Mouse (Mus musculus) midbrain, embryonic 11.5 days (tissue): ENCODE measurements around the gene Oaz2. TPM values are rescaled to one million over a fixed set of nuclear protein-coding genes. Genes with fewer than 3 reads are reported as not detected.

ENCODE experiments used
- ATAC-seq: fragments of 200-750 bp; cut with Nextera tagmentation; 2 replicates; pipeline ENCODE4 v1.8.0; 2017; ENCODE audit warnings: moderate TSS enrichment, moderate library complexity; ENCODE audit not compliant: low FRiP score
- DNase-seq: peaks from one replicate; pipeline ENCODE4 v3.0.0; 2015; ENCODE audit warnings: low spot score; ENCODE audit errors: missing footprints
- H3K27ac ChIP-seq: fragments of 300-500 bp; sonication (generic); 2 replicates; pipeline ENCODE4 v1.5.1; 2014; ENCODE audit warnings: low read depth, low read length
- H3K27me3 ChIP-seq: fragments of 300-500 bp; sonication (generic); 2 replicates; pipeline ENCODE4 v1.6.1; 2014; ENCODE audit warnings: mild to moderate bottlenecking, low read length, moderate library complexity, mixed read lengths; ENCODE audit not compliant: control insufficient read depth, insufficient read depth
- H3K36me3 ChIP-seq: fragments of 300-500 bp; sonication (generic); 2 replicates; pipeline ENCODE4 v1.6.1; 2014; ENCODE audit warnings: mild to moderate bottlenecking, low read length, moderate library complexity, mixed read lengths; ENCODE audit not compliant: control insufficient read depth, insufficient read depth
- H3K4me1 ChIP-seq: fragments of 300-500 bp; sonication (generic); 2 replicates; pipeline ENCODE4 v1.6.1; 2014; ENCODE audit warnings: low read length; ENCODE audit not compliant: control insufficient read depth, insufficient read depth
- H3K4me2 ChIP-seq: fragments of 300-500 bp; sonication (generic); 2 replicates; pipeline ENCODE4 v1.6.1; 2014; ENCODE audit warnings: mild to moderate bottlenecking, moderate library complexity
- H3K4me3 ChIP-seq: fragments of 300-500 bp; sonication (generic); 2 replicates; pipeline ENCODE4 v1.5.1; 2014; ENCODE audit warnings: low read depth, low read length
- H3K9ac ChIP-seq: fragments of 300-500 bp; sonication (generic); 2 replicates; pipeline ENCODE4 v1.6.1; 2014; ENCODE audit warnings: low read length
- H3K9me3 ChIP-seq: fragments of 300-500 bp; sonication (generic); 2 replicates; pipeline ENCODE4 v1.6.1; 2016; ENCODE audit warnings: low read length; ENCODE audit not compliant: control insufficient read depth
- WGBS: fragments of 180-500 bp; shearing (Covaris S2); extraction: QIAGEN DNeasy Blood & Tissue Kit; methylation state at CpG from one replicate; pipeline ENCODE4 v1.1.7; 2014; 5-methylcytosine and 5-hydroxymethylcytosine counted together
- polyA plus RNA-seq: library from polyadenylated mRNA; unstranded; fragments of >200 nt; fragmentation: Nextera tagmentation; extraction: Ambion mirVana; gene quantifications from 2 replicates; pipeline ENCODE4 v1.2.1, GENCODE M21; 2014

Gene Oaz2
- polyA plus RNA-seq, 1 experiment from 2014 or later: 215 TPM

DNA sequence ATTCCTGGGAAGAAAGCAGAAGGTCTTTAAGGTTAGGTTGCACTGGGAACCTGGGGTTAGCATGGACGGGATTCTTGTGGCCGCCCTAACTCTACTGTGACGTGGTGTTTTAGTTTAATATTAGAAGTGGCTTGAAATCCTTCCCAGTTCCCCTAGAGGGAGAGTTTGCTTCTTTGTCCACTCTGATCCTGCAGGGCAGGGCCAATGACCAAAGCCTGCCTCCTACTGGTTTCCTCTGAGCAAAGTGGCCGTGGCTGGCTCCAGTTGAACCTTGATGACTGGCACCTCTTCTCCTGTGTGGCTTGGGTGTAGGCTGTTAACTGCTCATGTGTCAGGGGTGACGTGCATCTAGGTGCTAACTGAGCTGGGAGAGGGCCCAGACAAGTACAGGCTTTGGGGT, 6.8 kb upstream of the Oaz2 start:
- Histone ChIP-seq H3K27me3 (no peaks in the 10 kb centered on the region), H3K9ac (no peak overlapping the region), H3K4me1 (no peaks in the 10 kb centered on the region), H3K4me3 (no peak overlapping the region), H3K27ac (no peak overlapping the region), H3K36me3 (no peaks in the 10 kb centered on the region), H3K4me2 (no peak overlapping the region), H3K9me3 (no peaks in the 10 kb centered on the region)
- 55% methylated on average over 5 of the region's 5 CpGs for WGBS
- DNase-seq (no peak), ATAC-seq (no peak)

DNA sequence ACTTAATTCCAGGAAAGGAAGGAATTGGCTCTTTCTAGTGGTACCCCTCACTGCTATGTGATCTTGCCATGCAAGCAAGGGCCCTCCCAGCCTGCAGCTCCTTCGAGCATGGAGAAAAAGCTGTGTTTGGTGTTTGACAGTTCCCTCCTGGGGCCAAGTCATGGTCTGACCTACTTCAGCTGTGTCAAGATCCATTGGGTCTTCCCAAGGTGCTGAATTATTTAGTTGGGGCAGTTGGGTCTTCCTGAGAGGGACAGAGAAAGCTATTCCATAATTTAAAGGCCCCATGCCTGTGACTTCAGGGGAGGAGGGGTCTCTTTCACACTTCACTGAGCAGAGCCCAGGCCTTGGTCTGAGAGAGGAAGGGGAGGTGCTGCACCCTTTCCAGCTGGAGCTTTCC, 6.3 kb upstream of the Oaz2 start:
- ATAC-seq: no peak
- Histone ChIP-seq H3K36me3 (no peaks in the 10 kb centered on the region), H3K9ac (no peak overlapping the region), H3K4me3 (no peak overlapping the region), H3K4me2 (no peak overlapping the region), H3K27me3 (no peaks in the 10 kb centered on the region), H3K27ac (no peak overlapping the region), H3K4me1 (no peaks in the 10 kb centered on the region), H3K9me3 (no peaks in the 10 kb centered on the region)
- DNase-seq: no peak
- WGBS: 35% methylated on average over 1 of the region's 1 CpGs

DNA sequence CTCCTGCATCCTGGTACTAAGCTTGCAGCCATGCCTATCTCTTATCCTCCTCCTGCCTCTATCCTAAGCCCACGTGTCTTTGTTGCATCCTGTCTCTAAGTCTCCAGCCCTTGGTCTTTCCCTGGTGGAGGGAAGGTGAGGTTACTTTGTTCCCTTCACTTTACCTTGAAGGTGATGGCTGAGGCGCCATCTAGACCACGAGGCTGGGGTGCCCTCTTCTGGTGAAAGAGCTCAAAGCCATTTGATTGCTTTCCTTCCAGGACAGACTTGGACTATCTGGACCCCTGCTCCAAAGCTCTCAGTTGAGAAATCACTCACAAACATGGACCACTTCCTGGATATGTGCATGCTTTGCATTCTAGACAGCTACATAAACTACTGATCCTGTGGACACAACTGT, 3.6 kb upstream of the Oaz2 start:
- H3K4me3 ChIP-seq: no peak overlapping the region
- DNase-seq (peak; percentile 87), ATAC-seq (no peak)
- H3K4me2 ChIP-seq: no peak overlapping the region
- no peaks in the 10 kb centered on the region for H3K36me3 ChIP-seq
- H3K27ac ChIP-seq: no peak overlapping the region
- no peak overlapping the region for H3K9ac ChIP-seq
- H3K9me3 ChIP-seq: no peaks in the 10 kb centered on the region
- no peaks in the 10 kb centered on the region for H3K4me1 ChIP-seq
- no peaks in the 10 kb centered on the region for H3K27me3 ChIP-seq
- 3% methylated on average over 3 of the region's 3 CpGs for WGBS

DNA sequence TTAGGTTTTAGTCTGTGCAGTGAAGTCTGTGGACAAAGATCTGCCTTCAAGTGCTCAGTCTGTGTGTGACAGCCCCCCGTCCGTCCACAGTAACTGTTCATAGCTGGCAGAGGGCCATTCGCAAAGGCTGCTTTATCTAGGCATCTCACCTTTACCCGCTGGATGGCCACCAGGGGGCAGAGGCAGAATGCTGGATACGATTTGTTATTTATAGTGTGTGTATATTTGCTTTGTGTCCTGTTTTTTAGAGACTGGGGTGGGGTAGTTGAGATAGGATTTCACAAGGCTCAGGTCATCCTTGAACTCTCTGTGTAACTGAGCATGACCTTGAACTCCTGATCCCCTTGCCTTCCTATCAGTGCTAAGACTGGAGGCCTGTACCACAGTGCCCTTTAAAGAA, 1.8 kb upstream of the Oaz2 start:
- no peaks in the 10 kb centered on the region for H3K4me1 ChIP-seq
- DNase-seq: peak; percentile 90
- no peaks in the 10 kb centered on the region for H3K36me3 ChIP-seq
- no peaks in the 10 kb centered on the region for H3K27me3 ChIP-seq
- no peaks in the 10 kb centered on the region for H3K9me3 ChIP-seq
- ATAC-seq: no peak
- 31% methylated on average over 5 of the region's 5 CpGs for WGBS
- H3K4me3 ChIP-seq: no peak overlapping the region
- H3K4me2 ChIP-seq: no peak overlapping the region
- H3K27ac ChIP-seq: no peak overlapping the region
- H3K9ac ChIP-seq: no peak overlapping the region

DNA sequence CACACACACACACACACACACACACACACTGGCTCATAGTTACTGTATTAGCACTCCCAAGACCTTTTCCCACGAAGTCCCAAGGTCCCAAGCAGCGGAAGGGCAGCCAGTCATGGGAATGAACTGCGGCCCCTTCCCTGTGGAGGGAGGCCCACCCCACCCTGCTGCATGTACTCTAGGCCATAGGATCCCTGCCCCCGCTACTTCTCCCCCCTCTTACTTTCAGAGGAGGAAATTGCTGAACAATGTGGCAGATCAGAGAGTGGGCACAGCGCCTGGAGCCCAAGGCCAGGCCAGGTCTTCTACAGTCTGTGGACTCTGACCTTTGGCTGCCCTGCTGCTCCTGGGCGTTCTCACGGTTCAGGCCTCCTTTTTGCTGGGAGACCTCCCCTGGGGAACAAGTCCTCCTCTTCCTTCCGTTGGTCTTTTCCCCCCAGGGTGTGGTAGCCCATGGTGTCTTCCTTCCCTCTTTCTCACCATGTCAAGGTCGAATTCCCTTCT, 3.7 kb downstream of the Oaz2 start:
- Histone ChIP-seq H3K36me3 (no peaks in the 10 kb centered on the region), H3K9me3 (no peaks in the 10 kb centered on the region), H3K27ac (no peak overlapping the region), H3K4me2 (no peak overlapping the region), H3K9ac (no peak overlapping the region), H3K27me3 (no peaks in the 10 kb centered on the region), H3K4me3 (no peak overlapping the region), H3K4me1 (no peaks in the 10 kb centered on the region)
- ATAC-seq: no peak
- whole genome bisulfite sequencing: 63% methylated on average over 9 of the region's 9 CpGs
- no peak for DNase-seq

DNA sequence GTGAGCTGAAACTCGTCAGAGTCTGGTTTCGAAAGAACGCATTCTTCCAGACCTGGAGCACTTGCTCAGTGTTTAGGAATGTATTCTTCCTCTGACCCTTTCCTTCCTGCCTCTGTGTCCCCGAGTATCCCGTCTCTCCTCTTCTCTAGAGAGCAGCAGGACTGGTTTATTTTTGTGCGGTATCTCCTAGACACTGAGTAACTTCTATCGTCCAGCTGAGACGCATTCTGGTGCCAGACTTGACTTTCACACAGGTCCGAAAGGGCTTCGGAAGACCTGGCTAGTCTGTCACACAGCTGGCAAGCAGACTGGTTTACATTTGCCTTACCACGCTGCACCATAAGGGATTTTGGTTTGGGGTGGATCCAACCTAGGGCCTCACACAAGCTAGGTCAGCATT, 5.2 kb downstream of the Oaz2 start:
- H3K27ac ChIP-seq: no peak overlapping the region
- H3K4me1 ChIP-seq: peaks cover 10% of the 10 kb centered on the region
- H3K27me3 ChIP-seq: no peaks in the 10 kb centered on the region
- H3K4me3 ChIP-seq: no peak overlapping the region
- no peaks in the 10 kb centered on the region for H3K9me3 ChIP-seq
- no peak overlapping the region for H3K9ac ChIP-seq
- no peak for ATAC-seq
- no peak for DNase-seq
- H3K4me2 ChIP-seq: no peak overlapping the region
- H3K36me3 ChIP-seq: no peaks in the 10 kb centered on the region
- 79% methylated on average over 11 of the region's 11 CpGs for WGBS

DNA sequence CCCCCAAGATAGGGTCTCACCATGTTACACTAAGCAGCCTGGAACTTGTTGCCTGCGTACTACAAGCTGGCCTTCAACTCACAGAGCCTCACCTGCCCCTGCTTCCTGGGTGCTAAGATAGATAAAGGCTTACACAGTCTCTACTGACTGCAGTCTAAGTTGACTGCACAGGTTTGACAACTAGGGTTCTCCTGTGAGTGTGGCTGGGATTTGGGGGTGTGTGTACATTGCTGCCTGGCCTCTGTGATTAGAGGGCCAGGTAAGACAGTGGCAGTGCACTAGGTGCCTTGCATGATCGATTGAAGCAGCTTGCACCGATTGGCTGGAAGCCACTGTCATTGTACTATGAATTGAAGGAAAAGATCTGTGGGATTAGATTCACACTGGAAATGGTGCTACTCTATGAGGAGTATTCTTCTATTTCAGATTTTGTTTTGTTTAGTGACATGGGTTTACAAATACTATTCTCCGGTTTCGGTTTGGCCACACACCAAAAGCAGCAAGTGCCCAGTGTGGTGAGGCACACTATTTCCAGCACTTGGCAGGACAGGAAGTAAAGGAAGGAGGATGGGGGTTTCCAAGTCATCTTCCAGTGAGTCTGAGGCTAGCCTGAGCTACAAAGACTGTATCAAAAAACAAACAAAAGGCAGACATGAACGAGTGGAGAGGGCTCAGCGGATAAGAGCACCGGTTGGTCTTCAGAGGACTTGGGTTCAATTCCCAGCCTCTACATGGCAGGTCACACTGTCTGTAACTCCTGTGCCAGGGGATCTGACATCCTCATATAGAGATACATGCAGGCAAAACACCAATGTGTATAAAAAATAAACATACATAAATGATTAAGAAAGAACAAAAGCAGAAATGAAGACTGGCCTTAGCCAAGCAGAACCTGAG, 7.9 kb downstream of the Oaz2 start:
- Histone ChIP-seq H3K27ac (no peak overlapping the region), H3K36me3 (no peaks in the 10 kb centered on the region), H3K4me1 (peaks cover 29% of the 10 kb centered on the region), H3K9me3 (no peaks in the 10 kb centered on the region), H3K4me2 (peak overlapping the region; percentile 74), H3K9ac (peak overlapping the region; percentile 65), H3K27me3 (no peaks in the 10 kb centered on the region), H3K4me3 (peak overlapping the region; percentile 76)
- ATAC-seq (peak; percentile 59), DNase-seq (no peak)
- WGBS: 56% methylated on average over 8 of the region's 8 CpGs

DNA sequence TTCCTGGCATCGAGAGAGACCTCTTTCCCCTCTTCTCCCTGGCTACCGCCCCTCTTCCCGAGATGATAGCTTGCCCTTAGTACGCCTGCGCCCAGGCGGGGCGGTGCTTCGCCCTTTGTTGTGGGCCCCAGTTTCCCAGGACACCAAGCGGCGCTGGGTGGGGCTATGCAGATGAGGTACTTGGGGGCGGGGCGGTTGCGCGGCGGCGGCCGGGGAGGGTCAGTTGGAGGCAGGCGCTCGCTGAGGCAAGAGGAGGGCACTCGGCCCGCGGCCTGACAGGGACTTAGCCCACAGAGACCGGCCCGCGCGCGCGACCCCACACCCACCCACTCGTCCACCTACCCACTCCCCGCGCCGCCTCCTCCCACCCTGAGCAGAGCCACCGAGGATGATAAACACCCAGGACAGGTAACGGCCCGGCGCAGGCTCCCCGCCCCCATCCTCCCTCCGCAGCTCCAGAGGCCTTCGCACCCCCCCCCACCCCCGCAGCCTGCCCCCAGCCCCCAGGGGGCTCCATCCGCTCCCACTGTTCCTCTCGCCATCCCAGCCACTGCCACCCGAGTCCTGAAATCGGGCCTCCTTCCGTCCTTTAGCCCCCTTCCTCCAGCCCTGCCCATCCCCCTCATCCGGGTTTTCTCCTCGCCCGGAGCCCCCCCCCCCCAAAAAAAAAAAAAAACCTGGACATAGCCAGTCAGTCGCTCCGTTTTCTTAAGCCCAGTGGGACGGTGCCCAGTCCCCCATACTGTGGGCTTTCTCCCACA, 8.7 kb downstream of the Oaz2 start:
- H3K27me3 ChIP-seq: no peaks in the 10 kb centered on the region
- ATAC-seq: peak; percentile 99
- peak overlapping the region; percentile 77 for H3K9ac ChIP-seq
- H3K4me1 ChIP-seq: peaks cover 29% of the 10 kb centered on the region
- peak; percentile 100 for DNase-seq
- WGBS: 1% methylated on average over 38 of the region's 51 CpGs
- H3K27ac ChIP-seq: no peak overlapping the region; the same call in 1 of the 2 replicates
- H3K36me3 ChIP-seq: no peaks in the 10 kb centered on the region
- peak overlapping the region; percentile 74 for H3K4me2 ChIP-seq
- H3K4me3 ChIP-seq: peak overlapping the region; percentile 76
- H3K9me3 ChIP-seq: no peaks in the 10 kb centered on the region

DNA sequence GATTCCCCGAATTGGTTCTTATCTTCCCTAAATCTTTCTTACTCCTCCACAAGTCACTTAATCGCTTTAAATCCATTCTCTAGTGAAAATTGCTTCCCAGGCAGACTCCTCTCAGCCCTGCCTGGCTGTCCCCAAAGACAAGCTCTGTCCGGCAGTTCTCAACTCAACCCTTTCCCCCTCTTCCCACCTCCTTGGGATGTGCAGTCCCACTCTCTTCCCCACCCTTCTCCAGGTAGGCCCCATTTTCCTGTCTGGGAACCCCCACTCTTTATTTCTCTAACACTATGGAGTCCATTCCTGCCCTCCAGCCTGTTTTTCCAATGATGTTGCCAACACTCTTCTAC, 9.3 kb downstream of the Oaz2 start:
- ATAC-seq: no peak
- Histone ChIP-seq H3K9me3 (no peaks in the 10 kb centered on the region), H3K4me2 (peak overlapping the region; percentile 74), H3K27ac (no peak overlapping the region; the same call in 1 of the 2 replicates), H3K4me1 (peaks cover 31% of the 10 kb centered on the region), H3K9ac (peak overlapping the region; percentile 77), H3K27me3 (no peaks in the 10 kb centered on the region), H3K4me3 (peak overlapping the region; percentile 76), H3K36me3 (no peaks in the 10 kb centered on the region)
- 0% methylated on average over 3 of the region's 3 CpGs for WGBS
- no peak for DNase-seq
